Mouse (Mus musculus): ENCODE measurements at regions not wholly inside any gene's neighbourhood (a gene's known extent, or its start where the extent isn't known, plus 50 kb on each side); places are given as distances from the start of the nearest gene placed in this dataset.

- ATAC-seq (ENCODE audit: low TSS enrichment) = no peak
Observed at GRCm38 (mm10) chr2:166242786-166243521, 87.5 kb upstream of the Sulf2 start.

GRCm38 (mm10) chr2:166241310-166241709 lies 85.8 kb upstream of the Sulf2 start:
- peak; percentile 78 for ATAC-seq (ENCODE audit: low TSS enrichment)

GRCm38 (mm10) chr2:166240056-166240455 lies 84.6 kb upstream of the Sulf2 start:
- no peak for ATAC-seq (ENCODE audit: low TSS enrichment)

DNA sequence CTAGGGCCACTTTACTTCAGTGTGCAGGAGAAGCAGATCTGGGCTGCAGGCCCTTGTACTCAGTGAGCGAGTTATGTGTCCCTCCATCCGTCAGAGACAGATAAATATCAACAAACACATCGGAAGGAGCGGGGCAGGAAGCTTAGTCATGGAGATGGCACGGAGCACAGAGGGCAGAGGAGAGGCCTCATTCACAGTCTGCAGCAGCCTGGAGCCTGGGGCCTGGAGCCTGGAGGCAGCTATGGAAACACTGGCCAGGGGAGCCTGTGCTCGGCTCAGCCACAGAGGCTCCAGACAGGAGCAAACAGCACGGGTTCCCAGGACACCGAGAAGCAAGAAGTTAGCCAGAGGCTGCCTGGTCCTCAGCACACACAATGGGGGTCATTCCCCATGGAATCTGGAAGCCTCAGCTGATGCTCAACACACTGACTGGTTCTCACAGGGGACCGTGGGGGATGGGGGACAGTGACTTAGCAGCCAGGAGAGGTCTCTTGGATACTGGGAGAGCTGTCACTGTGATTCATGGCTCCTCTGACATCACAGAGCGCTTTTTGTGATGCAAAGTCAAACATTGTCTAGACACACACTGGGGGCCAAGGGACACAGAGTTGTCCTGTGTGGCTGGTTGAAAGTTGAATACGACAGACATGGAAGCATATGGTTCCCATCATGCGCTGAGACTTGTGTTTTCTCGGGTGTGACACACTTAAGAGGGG lies 82.2 kb upstream of the Sulf2 start:
- ATAC-seq (ENCODE audit: low TSS enrichment) = no peak

GRCm38 (mm10) chr2:166236102-166236501 lies 80.6 kb upstream of the Sulf2 start:
- peak; percentile 62; the same call in 1 of the 2 replicates for ATAC-seq (ENCODE audit: low TSS enrichment)

GRCm38 (mm10) chr2:166234579-166235212 lies 79.2 kb upstream of the Sulf2 start:
- ATAC-seq (ENCODE audit: low TSS enrichment) = no peak

DNA sequence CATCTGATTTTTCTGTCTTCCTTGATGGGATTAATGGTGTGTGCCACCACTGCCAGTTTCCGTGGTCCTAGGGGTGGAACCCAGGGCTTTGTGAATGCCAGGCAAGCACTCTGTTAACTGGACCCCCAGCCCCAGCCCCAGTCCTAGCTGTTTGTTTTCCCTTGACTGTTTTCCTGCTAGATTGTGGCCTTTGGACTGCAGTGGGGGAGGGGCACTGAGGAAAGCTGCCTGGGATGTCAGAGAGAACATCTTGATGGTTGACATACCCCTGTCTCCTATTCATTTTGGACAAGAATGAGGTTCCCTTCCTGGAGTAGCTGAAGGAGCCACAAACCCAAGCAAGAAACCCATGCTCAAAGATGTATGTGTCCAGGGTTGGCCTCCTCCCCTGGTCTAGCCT lies 77.8 kb upstream of the Sulf2 start:
- ATAC-seq (ENCODE audit: low TSS enrichment) = no peak

- ATAC-seq (ENCODE audit: low TSS enrichment) = no peak; the same call in 1 of the 2 replicates
Observed at GRCm38 (mm10) chr2:166232376-166232775, 76.9 kb upstream of the Sulf2 start.

DNA sequence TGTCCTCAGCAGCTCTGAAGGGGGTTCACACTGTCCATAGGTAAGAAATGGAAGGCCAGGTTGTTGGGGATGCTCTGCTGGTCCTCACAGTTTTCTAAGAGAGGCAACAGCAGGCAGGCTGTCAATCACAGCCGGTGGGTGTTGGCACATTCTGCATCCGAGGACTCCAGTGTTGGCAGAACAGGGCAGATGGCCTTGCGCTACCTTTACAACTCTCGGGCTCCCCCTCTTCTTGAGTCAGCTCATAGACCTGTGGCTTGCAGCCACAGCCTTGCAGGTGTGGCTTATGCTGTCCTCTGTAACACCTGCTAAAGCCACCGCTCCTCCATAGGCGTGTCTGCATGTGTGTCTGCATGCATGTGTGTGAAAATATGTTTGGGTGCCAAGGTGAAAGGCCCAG lies 75.2 kb upstream of the Sulf2 start:
- ATAC-seq (ENCODE audit: low TSS enrichment) = no peak

GRCm38 (mm10) chr2:166228356-166228755 lies 72.9 kb upstream of the Sulf2 start:
- ATAC-seq (ENCODE audit: low TSS enrichment) = no peak

DNA sequence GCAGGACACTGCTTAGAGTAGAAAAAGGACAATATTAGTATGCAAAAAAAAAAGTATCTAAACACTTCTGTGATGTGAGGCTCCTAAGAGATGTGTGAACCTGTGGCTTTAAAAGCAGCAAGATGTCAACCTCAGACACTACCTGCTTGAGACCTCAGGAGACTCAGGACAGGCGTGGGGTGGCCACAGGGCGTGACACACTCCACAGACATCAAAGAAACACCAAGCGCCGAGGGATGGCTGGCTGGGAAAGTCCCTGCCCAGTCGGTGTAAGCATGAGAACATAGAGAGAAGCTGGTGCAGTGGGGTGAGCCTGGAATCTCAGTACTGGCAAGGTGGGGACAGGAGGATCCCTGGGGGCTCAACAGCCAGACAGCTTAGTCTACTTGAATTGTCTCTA lies 72.0 kb upstream of the Sulf2 start:
- ATAC-seq (ENCODE audit: low TSS enrichment) = no peak

- ATAC-seq (ENCODE audit: low TSS enrichment) = no peak
Observed at GRCm38 (mm10) chr2:166226929-166227328, 71.5 kb upstream of the Sulf2 start.

DNA sequence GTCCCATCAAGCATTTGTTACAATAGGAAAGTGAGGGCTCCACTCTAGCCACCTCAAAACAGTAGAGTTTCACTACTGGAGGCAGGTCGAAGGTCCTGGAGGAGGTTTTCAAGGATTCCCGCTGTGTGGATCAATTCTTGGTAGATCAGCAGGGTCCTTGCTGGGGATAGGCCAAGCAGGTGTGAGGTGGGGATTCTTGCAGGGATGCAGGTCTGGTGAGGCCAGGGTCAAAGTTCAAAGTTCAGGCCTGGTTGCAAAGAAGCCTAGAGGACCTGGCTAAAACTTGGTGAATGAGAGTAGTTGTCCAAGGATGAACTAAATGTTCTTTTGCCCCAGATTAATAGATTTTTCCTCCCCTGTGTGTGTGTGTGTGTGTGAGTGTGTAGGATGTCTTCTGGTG lies 70.9 kb upstream of the Sulf2 start:
- no peak for ATAC-seq (ENCODE audit: low TSS enrichment)

- ATAC-seq (ENCODE audit: low TSS enrichment) = no peak
Observed at GRCm38 (mm10) chr2:166225354-166225753, 69.9 kb upstream of the Sulf2 start.

- ATAC-seq (ENCODE audit: low TSS enrichment) = no peak
Observed at GRCm38 (mm10) chr2:166218783-166219182, 63.3 kb upstream of the Sulf2 start.

DNA sequence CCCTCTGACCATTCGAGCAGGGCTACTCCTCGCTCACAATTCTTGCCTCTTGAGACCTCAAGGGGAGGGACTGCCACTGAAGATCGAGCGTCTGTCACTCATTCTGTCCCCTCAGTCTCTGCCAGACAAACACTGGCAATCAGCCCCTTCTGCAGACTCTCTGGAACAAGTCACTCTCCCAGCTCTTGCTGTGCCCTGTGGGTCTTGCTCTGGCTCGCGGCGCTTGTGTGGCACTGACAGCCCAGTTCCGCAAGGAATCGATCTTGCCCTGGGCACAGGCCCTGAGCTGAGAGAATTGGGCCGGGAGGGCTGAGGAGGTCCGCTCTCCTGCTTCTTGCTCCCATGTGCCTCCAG lies 61.0 kb upstream of the Sulf2 start:
- ATAC-seq (ENCODE audit: low TSS enrichment) = no peak

DNA sequence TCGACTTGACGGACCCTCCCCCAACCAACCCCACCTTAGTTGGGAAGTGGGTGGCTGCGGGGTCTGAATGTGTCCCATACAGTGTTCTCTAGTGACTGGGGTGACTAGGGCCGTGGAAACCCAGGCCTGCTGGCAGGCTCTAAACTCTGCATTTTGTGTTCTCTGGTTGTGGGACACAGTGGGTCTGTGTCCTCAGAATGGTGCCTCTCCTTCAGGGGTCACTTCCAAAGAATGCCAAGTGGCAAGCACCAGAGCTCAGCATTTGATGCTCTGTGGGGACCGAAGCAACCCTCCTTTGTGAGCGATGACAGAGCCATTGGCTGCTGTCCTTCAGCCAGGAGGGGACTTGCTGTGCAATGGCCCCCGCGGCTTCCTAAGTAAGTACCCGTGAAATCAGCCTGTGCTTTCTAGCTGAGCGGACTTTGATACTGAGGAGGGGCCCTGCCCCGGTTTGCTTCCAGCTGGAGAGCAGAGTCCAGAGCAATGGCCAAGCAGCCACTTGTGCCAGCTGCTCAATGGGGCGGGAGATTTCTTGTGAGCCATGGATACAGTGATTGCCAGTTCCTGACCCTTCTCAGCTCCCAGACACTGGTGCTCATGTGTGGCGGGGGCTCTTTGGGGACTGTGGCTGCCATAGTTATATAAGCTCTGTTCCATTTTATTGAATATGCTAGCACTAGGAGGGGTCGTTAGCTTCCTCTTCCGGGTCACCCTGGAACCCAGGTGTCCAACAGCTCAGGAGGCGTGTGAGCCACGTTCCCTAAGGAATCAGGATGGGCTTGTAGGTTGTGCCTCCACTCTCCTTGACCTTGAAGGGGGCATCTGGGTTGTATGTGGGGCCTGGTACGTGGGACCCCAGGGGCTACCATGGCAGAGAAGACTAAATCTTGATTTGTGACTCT lies 60.4 kb upstream of the Sulf2 start:
- no peak for ATAC-seq (ENCODE audit: low TSS enrichment)

DNA sequence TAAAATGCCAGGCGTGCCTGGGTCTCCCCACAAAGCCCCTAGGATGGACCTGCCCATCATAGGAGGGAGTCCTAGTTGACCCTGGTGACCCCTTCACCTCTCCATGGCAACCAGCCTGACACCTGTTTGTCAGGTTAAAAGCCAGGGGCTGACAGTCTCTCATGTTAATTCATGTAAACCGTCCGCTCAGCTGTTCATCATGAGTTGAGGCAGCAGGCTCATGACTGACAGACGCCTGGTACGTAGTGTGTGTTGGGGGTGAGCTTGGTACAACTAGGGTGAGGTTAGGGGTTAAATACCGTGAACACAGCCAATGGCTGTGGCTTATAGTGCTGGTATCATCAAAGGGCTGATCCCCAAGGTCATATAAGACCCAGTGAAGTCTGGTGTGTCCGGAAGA lies 59.7 kb upstream of the Sulf2 start:
- ATAC-seq (ENCODE audit: low TSS enrichment) = no peak

DNA sequence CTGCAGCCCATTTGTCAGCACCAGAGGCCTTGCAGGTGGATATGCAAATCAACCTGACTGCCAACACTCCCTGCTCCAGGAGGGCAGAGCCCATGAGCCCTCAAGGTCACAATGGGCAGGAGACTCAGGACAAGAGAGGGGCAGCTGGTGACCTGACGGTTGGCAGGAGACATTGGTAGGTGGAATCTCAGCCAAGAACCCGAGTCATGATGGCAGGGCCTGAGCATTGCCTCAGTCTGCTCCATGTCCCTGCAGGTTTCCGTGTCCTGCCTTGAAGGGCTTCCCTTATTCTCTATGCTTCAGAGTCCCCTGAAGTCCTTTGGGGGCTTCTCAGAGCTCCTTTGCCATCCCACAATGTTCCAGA lies 51.7 kb upstream of the Sulf2 start:
- ATAC-seq (ENCODE audit: low TSS enrichment) = no peak

GRCm38 (mm10) chr2:166206396-166207144 lies 51.1 kb upstream of the Sulf2 start:
- no peak for ATAC-seq (ENCODE audit: low TSS enrichment)

Measured in frontal cortex, adult (tissue).